Mouse (Mus musculus) neural tube, embryonic 14.5 days (tissue): ENCODE data around the gene Bcdin3d. TPM values are rescaled to one million over a fixed set of nuclear protein-coding genes. Genes with fewer than 3 reads are reported as not detected.

ENCODE experiments used
- ATAC-seq: fragments of 200-750 bp; cut with Nextera tagmentation; 2 replicates; pipeline ENCODE4 v1.8.0; 2017; ENCODE audit warnings: low read depth, mild to moderate bottlenecking, moderate TSS enrichment, moderate library complexity
- H3K27ac ChIP-seq: fragments of 300-500 bp; sonication (generic); 2 replicates; pipeline ENCODE4 v1.5.1; 2014; ENCODE audit warnings: low read depth, mild to moderate bottlenecking, control low read depth, low read length, moderate library complexity, mixed read lengths
- H3K27me3 ChIP-seq: fragments of 300-500 bp; sonication (generic); 2 replicates; pipeline ENCODE4 v1.6.1; 2014; ENCODE audit warnings: low read length; ENCODE audit not compliant: control insufficient read depth, insufficient read depth
- H3K36me3 ChIP-seq: fragments of 300-500 bp; sonication (generic); 2 replicates; pipeline ENCODE4 v1.6.1; 2014; ENCODE audit warnings: low read length, mixed read lengths; ENCODE audit not compliant: control insufficient read depth, insufficient read depth
- H3K4me1 ChIP-seq: fragments of 300-500 bp; sonication (generic); 2 replicates; pipeline ENCODE4 v1.6.1; 2014; ENCODE audit warnings: low read length; ENCODE audit not compliant: control insufficient read depth, insufficient read depth
- H3K4me2 ChIP-seq: fragments of 300-500 bp; sonication (generic); 2 replicates; pipeline ENCODE4 v1.6.1; 2014; ENCODE audit warnings: mild to moderate bottlenecking, low read depth, low read length, control low read depth
- H3K4me3 ChIP-seq: fragments of 300-500 bp; sonication (generic); 2 replicates; pipeline ENCODE4 v1.5.1; 2014; ENCODE audit warnings: low read depth, low read length, control low read depth, mixed read lengths
- H3K9ac ChIP-seq: fragments of 300-500 bp; sonication (generic); replicated peaks from 2 replicates; pipeline ENCODE4 v1.6.1; 2014; ENCODE audit warnings: low read depth, mild to moderate bottlenecking, control low read depth, low read length, mixed read lengths
- H3K9me3 ChIP-seq: fragments of 300-500 bp; sonication (generic); 2 replicates; pipeline ENCODE4 v1.6.1; 2016; ENCODE audit warnings: low read length; ENCODE audit not compliant: control insufficient read depth
- WGBS: fragments of 180-500 bp; shearing (Covaris S2); extraction: QIAGEN DNeasy Blood & Tissue Kit; methylation state at CpG from one replicate; pipeline ENCODE4 v1.1.7; 2014; 5-methylcytosine and 5-hydroxymethylcytosine counted together
- polyA plus RNA-seq: library from polyadenylated mRNA; unstranded; fragments of >200 nt; fragmentation: Nextera tagmentation; extraction: Ambion mirVana; gene quantifications from 2 replicates; pipeline ENCODE4 v1.2.1, GENCODE M21; 2014

Bcdin3d gene
- polyA plus RNA-seq, 1 experiment from 2014 or later, result 19.7 TPM

GRCm38 (mm10) chr15:99438966-99439698 is 35.4 kb downstream of the Bcdin3d start:
- no peak overlapping the region for H3K4me3 ChIP-seq
- H3K9ac ChIP-seq, result no peak overlapping the region
- H3K27ac ChIP-seq, result no peak overlapping the region
- no peak for ATAC-seq
- no peak overlapping the region for H3K4me2 ChIP-seq
- H3K9me3 ChIP-seq, result no peaks in the 10 kb centered on the region
- H3K4me1 ChIP-seq, result peaks cover 18% of the 10 kb centered on the region
- WGBS, result 77% methylated on average over 8 of the region's 8 CpGs
- no peaks in the 10 kb centered on the region for H3K36me3 ChIP-seq
- no peaks in the 10 kb centered on the region for H3K27me3 ChIP-seq

- Histone ChIP-seq H3K4me1 (peaks cover 3% of the 10 kb centered on the region; the same call in 1 of the 2 replicates), H3K4me3 (no peak overlapping the region), H3K9me3 (no peaks in the 10 kb centered on the region), H3K9ac (no peak overlapping the region), H3K27me3 (no peaks in the 10 kb centered on the region), H3K27ac (no peak overlapping the region), H3K36me3 (peaks cover 20% of the 10 kb centered on the region), H3K4me2 (no peak overlapping the region)
- ATAC-seq, result no peak
- 84% methylated on average over 11 of the region's 12 CpGs for WGBS
Observed at GRCm38 (mm10) chr15:99433913-99434312, 40.6 kb downstream of the Bcdin3d start.

GRCm38 (mm10) chr15:99433081-99433718 is 41.3 kb downstream of the Bcdin3d start:
- Histone ChIP-seq H3K27me3 (no peaks in the 10 kb centered on the region), H3K4me1 (peaks cover 3% of the 10 kb centered on the region; the same call in 1 of the 2 replicates), H3K27ac (no peak overlapping the region), H3K36me3 (peaks cover 27% of the 10 kb centered on the region), H3K9ac (no peak overlapping the region), H3K4me2 (no peak overlapping the region), H3K9me3 (no peaks in the 10 kb centered on the region), H3K4me3 (no peak overlapping the region)
- ATAC-seq, result no peak
- WGBS, result 90% methylated on average over 16 of the region's 16 CpGs

GRCm38 (mm10) chr15:99431967-99432366 is 42.6 kb downstream of the Bcdin3d start:
- Histone ChIP-seq H3K36me3 (peaks cover 37% of the 10 kb centered on the region), H3K4me1 (peaks cover 3% of the 10 kb centered on the region; the same call in 1 of the 2 replicates), H3K9ac (no peak overlapping the region), H3K27ac (no peak overlapping the region), H3K4me2 (no peak overlapping the region), H3K27me3 (no peaks in the 10 kb centered on the region), H3K4me3 (no peak overlapping the region), H3K9me3 (no peaks in the 10 kb centered on the region)
- ATAC-seq, result no peak
- 84% methylated on average over 8 of the region's 8 CpGs for WGBS

GRCm38 (mm10) chr15:99431504-99431903 is 43.0 kb downstream of the Bcdin3d start:
- Histone ChIP-seq H3K9me3 (no peaks in the 10 kb centered on the region), H3K9ac (no peak overlapping the region), H3K4me3 (no peak overlapping the region), H3K36me3 (peaks cover 41% of the 10 kb centered on the region), H3K4me1 (peaks cover 2% of the 10 kb centered on the region; the same call in 1 of the 2 replicates), H3K27ac (no peak overlapping the region), H3K4me2 (no peak overlapping the region), H3K27me3 (no peaks in the 10 kb centered on the region)
- 79% methylated on average over 7 of the region's 7 CpGs for WGBS
- ATAC-seq, result no peak

- no peaks in the 10 kb centered on the region for H3K27me3 ChIP-seq
- no peak overlapping the region for H3K9ac ChIP-seq
- ATAC-seq, result no peak
- no peak overlapping the region for H3K27ac ChIP-seq
- no peak overlapping the region for H3K4me3 ChIP-seq
- peaks cover 44% of the 10 kb centered on the region for H3K36me3 ChIP-seq
- 79% methylated on average over 10 of the region's 10 CpGs for WGBS
- no peaks in the 10 kb centered on the region for H3K9me3 ChIP-seq
- H3K4me2 ChIP-seq, result no peak overlapping the region
- H3K4me1 ChIP-seq, result no peaks in the 10 kb centered on the region
Observed at GRCm38 (mm10) chr15:99431063-99431462, 43.5 kb downstream of the Bcdin3d start.

GRCm38 (mm10) chr15:99430394-99430793 is 44.1 kb downstream of the Bcdin3d start:
- Histone ChIP-seq H3K9me3 (no peaks in the 10 kb centered on the region), H3K27me3 (no peaks in the 10 kb centered on the region), H3K36me3 (peaks cover 50% of the 10 kb centered on the region), H3K4me1 (no peaks in the 10 kb centered on the region), H3K4me3 (no peak overlapping the region), H3K9ac (no peak overlapping the region), H3K4me2 (no peak overlapping the region), H3K27ac (no peak overlapping the region)
- no peak for ATAC-seq
- whole genome bisulfite sequencing, result 84% methylated on average over 8 of the region's 8 CpGs

- no peaks in the 10 kb centered on the region for H3K27me3 ChIP-seq
- H3K4me2 ChIP-seq, result no peak overlapping the region
- no peak overlapping the region for H3K4me3 ChIP-seq
- no peaks in the 10 kb centered on the region for H3K9me3 ChIP-seq
- H3K27ac ChIP-seq, result no peak overlapping the region
- H3K36me3 ChIP-seq, result peaks cover 49% of the 10 kb centered on the region
- WGBS, result 94% methylated on average over 9 of the region's 9 CpGs
- peaks cover 12% of the 10 kb centered on the region for H3K4me1 ChIP-seq
- ATAC-seq, result no peak
- no peak overlapping the region for H3K9ac ChIP-seq
Observed at GRCm38 (mm10) chr15:99423884-99424283, 50.6 kb downstream of the Bcdin3d start.

- no peak overlapping the region for H3K4me2 ChIP-seq
- H3K27me3 ChIP-seq, result no peaks in the 10 kb centered on the region
- peaks cover 12% of the 10 kb centered on the region for H3K4me1 ChIP-seq
- no peak overlapping the region for H3K27ac ChIP-seq
- ATAC-seq, result no peak
- H3K9ac ChIP-seq, result no peak overlapping the region
- WGBS, result 97% methylated on average over 10 of the region's 10 CpGs
- H3K9me3 ChIP-seq, result no peaks in the 10 kb centered on the region
- no peak overlapping the region for H3K4me3 ChIP-seq
- peaks cover 42% of the 10 kb centered on the region for H3K36me3 ChIP-seq
Observed at GRCm38 (mm10) chr15:99423131-99423530, 51.4 kb downstream of the Bcdin3d start.
